Mouse (Mus musculus): ENCODE measurements around the gene Lamc3.

Lamc3 gene

GRCm38 (mm10) chr2:31934551-31934950 lies 47.5 kb downstream of the Lamc3 start:
- DNase-seq (ENCODE audit: low read depth, low spot score), result no peak

- DNase-seq (ENCODE audit: low read depth, low spot score), result no peak
Measured at GRCm38 (mm10) chr2:31935054-31935453, 48.0 kb downstream of the Lamc3 start.

DNA sequence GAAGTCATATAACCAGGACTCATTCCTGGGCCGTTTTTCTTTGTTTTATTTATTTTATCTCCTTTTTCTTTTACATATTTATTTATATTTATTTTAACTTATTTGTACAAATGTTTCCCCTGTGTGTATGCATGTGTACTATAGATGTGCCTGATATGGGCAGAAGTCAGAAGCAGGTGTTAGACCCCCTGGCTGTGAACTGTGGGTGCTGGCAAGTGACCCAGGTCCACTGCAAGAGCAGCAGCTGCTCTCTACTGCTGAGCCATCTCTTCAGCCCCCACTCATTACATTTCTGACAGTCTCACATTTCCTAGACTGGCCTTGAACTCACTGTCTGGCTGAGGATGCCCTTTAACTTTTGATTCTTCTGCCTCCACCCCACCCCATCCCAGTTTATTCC lies 51.2 kb downstream of the Lamc3 start:
- no peak for DNase-seq (ENCODE audit: low read depth, low spot score)

DNA sequence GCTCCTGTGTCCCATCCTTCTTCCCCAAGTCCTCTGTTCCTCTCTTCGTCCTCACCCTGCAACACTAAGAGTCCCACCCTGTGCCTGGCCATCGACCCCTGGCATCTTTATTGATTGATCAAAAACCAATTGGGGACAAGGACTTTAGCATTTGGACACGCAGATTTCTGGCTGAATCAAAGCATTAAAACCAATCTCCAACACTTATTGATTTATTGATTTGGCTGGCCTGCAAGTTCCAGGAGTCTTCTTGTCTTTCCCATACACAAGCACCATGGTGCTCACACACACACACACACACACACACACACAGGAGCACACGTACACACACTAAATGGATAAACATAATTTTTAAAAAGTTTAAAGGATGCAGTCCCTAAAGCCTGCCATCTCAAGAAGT lies 55.9 kb downstream of the Lamc3 start:
- DNase-seq (ENCODE audit: low read depth, low spot score), result no peak

GRCm38 (mm10) chr2:31945580-31945979 lies 58.5 kb downstream of the Lamc3 start:
- DNase-seq (ENCODE audit: low read depth, low spot score), result no peak

GRCm38 (mm10) chr2:31948392-31948791 lies 61.3 kb downstream of the Lamc3 start:
- no peak for DNase-seq (ENCODE audit: low read depth, low spot score)

DNA sequence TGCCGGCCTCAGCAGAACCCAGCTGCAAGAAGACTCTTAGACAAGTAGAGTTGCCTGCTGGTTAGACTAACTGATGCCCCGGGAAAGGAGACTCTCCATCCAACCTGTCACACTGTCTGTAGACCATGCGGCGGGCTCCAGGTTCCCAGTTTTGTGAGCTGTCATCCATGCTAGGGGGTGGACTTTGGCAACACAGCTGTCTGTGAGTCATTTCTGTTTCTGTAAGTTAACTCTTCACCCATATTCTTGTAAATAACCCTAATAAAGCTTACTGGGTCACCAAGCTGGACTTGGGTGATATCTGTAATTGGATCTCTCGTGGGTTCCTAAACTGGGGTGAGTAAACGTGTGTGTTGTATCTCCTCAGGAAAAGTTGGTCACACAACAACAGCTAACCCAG lies 61.7 kb downstream of the Lamc3 start:
- DNase-seq (ENCODE audit: low read depth, low spot score), result no peak

DNA sequence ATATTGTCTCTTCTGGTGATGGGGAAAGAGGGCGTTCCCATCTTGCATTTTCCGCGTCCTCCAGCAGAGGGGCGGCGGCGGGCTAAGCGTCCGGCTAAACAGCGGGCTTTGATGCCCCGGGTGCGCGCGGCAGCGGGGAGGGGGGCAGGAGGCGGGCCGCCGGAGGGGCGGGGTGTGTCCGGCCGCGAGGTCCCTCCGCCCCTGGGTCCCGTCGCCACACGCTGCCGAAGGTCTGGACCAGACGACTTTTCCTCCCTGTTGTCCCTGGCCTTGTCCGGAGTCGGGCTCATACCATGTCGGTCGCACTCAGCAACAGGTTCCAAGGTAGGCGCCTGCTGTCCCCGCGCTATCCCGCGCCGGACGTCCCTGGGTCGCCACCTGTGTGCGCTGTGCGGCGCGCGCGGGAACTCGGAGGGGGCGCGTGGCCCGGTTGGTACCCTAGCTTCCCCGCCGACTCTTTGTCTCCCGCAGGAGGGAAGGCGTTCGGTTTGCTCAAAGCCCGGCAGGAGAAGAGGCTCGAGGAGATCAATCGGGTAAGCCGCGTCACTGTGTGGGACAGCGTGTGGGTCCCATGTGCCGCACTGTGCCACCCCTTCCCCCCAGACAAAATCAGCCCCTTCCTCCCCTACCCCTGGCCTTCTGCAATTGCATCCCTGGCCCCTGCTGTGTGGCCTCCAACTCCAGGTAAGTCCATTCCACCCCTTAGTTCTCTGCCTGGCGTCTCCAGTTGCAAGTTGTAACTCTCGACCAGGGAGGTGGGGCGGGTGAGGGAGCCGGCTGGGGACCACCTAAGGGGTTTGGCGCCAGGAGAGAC lies 63.2 kb downstream of the Lamc3 start, which contains the start of gene Aif1l:
Gene Aif1l, plus strand, starts transcription at position 82 of the 814 bp plus-strand sequence.
- DNase-seq (ENCODE audit: low read depth, low spot score), result peak; percentile 67

DNA sequence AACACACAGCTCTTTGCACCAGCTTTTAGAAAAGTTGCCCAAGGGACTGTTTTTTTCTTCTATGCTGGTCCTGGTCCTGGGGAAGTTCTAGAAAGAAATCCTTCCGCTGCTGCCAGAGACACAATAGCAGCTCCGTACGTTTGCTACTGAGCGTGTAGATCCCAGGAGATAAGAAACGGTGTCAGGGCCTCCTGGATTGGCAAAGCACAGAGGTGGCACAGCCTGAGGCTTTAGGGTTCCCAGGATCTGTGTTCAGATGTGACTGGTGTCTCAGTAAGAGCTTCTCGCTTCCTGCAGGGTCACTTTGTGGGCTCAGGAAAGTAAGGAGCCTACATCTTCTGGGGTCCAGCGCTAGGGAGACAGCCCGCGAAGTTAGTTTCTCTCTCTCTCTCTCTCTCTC lies 63.9 kb downstream of the Lamc3 start:
- DNase-seq (ENCODE audit: low read depth, low spot score), result no peak

DNA sequence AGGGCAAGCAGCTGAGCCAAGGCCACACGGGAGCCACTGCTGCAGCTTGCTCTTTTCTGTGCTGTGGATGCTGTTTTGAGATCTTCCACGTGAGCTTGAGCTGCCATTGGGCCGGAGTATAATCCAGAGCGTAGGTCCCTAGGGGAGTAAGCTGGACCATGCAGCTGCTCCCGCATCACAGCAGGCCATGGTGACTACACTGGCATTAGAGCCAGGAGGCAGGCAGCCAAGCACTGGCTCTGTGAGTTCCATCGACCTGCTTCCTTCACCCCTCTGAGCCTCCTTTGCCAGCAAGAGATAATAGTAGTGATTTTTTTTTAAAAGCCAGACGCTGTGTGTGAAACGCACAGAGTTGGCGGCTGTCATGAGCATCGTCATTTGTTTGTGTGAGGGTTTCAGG lies 65.1 kb downstream of the Lamc3 start:
- no peak for DNase-seq (ENCODE audit: low read depth, low spot score)

DNA sequence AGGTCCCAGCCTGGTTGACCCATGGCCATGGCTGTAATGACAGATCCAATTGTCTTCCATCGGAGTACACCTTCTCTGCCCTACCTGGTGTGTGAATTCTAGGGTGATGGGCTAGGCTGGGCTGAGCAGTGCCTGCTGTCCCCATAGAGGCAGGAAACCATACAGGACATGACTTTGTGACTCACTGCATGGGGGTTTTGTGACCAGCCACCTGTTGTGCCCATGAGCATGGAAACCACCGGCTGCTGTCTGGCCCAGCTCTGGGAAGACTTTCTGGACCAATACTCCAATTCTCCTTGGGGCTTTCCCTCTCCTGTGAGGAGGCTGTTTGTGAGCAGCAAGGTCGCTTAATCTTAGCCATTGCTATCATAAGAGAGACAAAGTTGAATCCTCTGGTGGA lies 65.6 kb downstream of the Lamc3 start:
- no peak for DNase-seq (ENCODE audit: low read depth, low spot score)

DNA sequence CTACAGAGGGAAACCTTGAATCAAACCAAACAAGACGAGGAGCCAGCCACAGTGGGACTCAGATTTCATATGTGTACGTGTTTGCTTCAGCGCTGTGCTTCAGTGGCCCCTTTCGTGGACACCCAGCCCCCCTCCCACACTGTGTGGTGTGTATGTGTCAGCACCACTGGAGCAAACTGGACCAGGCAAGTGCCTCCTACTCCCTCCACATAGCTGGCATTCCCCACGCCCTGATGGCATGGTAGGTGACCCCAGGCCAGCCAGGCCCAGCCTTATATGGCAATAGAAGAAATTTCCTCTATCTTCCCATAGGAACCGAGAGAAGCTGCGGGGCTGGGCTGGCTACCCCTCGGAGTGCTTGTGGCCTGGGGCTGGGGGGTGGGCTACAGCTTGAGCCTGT lies 66.6 kb downstream of the Lamc3 start:
- no peak for DNase-seq (ENCODE audit: low read depth, low spot score)

- DNase-seq (ENCODE audit: low read depth, low spot score), result no peak
Measured at GRCm38 (mm10) chr2:31954779-31955181, 67.7 kb downstream of the Lamc3 start.

DNA sequence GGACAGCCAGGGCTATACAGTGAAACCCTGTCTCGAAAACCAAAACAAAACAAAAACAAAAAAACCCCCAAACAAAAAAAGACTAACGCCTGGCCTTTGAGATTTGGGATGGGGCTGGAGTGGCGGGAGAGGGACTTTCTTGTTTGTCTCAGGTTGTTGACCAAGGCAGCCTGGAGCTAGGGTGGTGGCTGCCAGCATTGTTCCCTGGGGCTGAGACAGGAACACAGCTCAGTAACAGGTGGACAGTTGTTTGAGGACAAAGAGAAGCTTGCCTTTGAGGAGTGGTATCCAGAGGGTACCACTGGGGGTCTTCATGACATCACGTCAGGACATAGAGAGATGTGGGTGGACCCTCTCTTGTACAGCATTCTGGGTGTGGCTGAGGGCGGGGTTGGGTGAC lies 68.6 kb downstream of the Lamc3 start:
- no peak for DNase-seq (ENCODE audit: low read depth, low spot score)

- no peak for DNase-seq (ENCODE audit: low read depth, low spot score)
Measured at GRCm38 (mm10) chr2:31957211-31957610, 70.1 kb downstream of the Lamc3 start.

- DNase-seq (ENCODE audit: low read depth, low spot score), result no peak
Measured at GRCm38 (mm10) chr2:31960986-31961385, 73.9 kb downstream of the Lamc3 start.

GRCm38 (mm10) chr2:31961791-31962222 lies 74.7 kb downstream of the Lamc3 start:
- no peak for DNase-seq (ENCODE audit: low read depth, low spot score)

- no peak for DNase-seq (ENCODE audit: low read depth, low spot score)
Measured at GRCm38 (mm10) chr2:31962501-31963224, 75.6 kb downstream of the Lamc3 start.

DNA sequence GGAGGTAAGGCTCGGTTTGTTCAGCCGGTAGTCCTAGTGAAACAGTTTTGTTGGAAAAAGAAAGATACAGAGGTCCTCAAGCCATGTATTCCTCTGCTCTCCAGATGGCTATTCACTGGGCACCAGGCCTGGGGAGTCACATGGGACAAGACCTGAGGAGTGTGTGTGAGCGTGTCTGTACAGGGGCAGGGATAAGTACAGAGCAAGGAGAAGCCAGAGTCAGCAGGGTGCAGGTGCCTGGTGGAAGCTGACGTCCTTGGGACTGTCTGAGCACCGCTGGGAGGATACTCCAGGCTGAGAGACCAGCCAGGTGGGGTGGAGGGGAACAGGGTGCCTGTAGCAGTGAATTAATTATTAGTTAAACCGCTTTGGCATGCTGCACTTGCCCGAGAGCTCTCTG lies 76.4 kb downstream of the Lamc3 start:
- DNase-seq (ENCODE audit: low read depth, low spot score), result no peak

DNA sequence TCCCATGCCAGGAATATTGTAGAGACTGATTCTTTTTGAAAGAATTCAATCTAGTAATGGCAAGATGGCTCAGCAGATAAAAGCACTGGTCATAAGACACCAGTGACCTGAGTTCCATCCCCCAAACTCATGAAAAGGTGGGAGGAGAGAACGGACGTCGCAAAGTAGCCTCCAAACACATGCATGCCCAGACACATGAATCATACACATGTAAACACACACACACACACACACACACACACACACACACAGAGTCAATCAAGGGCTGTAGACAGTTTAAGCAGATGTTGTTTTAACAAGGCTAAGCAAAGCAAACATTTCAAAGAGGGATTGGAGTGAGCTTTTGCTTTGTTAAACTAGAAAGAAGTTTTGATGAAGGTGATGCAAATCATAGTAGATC lies 77.1 kb downstream of the Lamc3 start:
- DNase-seq (ENCODE audit: low read depth, low spot score), result no peak

DNA sequence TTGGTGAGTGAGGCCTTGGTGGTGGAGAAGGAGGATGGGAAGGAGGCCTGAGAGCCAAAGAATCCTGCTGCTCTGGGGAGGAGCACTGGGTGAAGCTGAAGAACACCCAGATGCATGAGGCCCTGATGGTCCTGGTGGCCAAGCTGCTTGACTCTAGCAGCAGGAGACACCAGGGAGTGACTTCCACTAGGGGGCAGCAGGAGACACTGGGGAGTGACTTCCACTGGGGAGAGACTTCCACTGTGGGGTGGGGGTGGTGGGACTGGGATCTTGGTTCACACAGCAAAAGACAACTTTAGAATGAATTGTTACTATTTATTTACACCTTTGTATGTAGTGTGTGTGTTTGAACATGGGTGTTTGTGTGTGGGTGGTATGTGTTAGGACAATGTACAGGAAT lies 78.0 kb downstream of the Lamc3 start:
- no peak for DNase-seq (ENCODE audit: low read depth, low spot score)

- DNase-seq (ENCODE audit: low read depth, low spot score), result no peak
Measured at GRCm38 (mm10) chr2:31966801-31967200, 79.7 kb downstream of the Lamc3 start.

GRCm38 (mm10) chr2:31972589-31972988 lies 85.5 kb downstream of the Lamc3 start:
- DNase-seq (ENCODE audit: low read depth, low spot score), result no peak

Data from forelimb bud, embryonic 11.5 days (tissue).